Mouse (Mus musculus) forebrain, embryonic 14.5 days (tissue): ENCODE measurements around the gene Psors1c2. TPM values are rescaled to one million over a fixed set of nuclear protein-coding genes. Genes with fewer than 3 reads are reported as not detected.

Experiments used
- ATAC-seq: fragments of 200-750 bp; cut with Nextera tagmentation; 2 replicates; pipeline ENCODE4 v1.8.0; 2017; ENCODE audit warnings: mild to moderate bottlenecking, moderate library complexity
- DNase-seq: peaks from one replicate; pipeline ENCODE4 v3.0.0-alpha.2; 2015; ENCODE audit warnings: low spot score
- H3K27ac ChIP-seq: fragments of 300-500 bp; sonication (generic); 2 replicates; pipeline ENCODE4 v1.5.1; 2014; ENCODE audit warnings: low read depth, mild to moderate bottlenecking, control low read depth, low read length, moderate library complexity
- H3K27me3 ChIP-seq: fragments of 300-500 bp; sonication (generic); replicated peaks from 2 replicates; pipeline ENCODE4 v1.6.1; 2014; ENCODE audit warnings: low read length, control low read depth, mixed read lengths; ENCODE audit not compliant: control insufficient read depth, insufficient read depth
- H3K36me3 ChIP-seq: fragments of 300-500 bp; sonication (generic); 2 replicates; pipeline ENCODE4 v1.6.1; 2014; ENCODE audit warnings: low read length, control low read depth; ENCODE audit not compliant: control insufficient read depth, insufficient read depth
- H3K4me1 ChIP-seq: fragments of 300-500 bp; sonication (generic); 2 replicates; pipeline ENCODE4 v1.6.1; 2014; ENCODE audit warnings: antibody characterized with exemption, low read length, control low read depth; ENCODE audit not compliant: control insufficient read depth, insufficient read depth
- H3K4me2 ChIP-seq: fragments of 300-500 bp; sonication (generic); 2 replicates; pipeline ENCODE4 v1.6.1; 2014; ENCODE audit warnings: mild to moderate bottlenecking, control low read depth, low read length
- H3K4me3 ChIP-seq: fragments of 300-500 bp; sonication (generic); 2 replicates; pipeline ENCODE4 v1.5.1; 2014; ENCODE audit warnings: low read depth, low read length, control low read depth
- H3K9ac ChIP-seq: fragments of 300-500 bp; sonication (generic); 2 replicates; pipeline ENCODE4 v1.6.1; 2014; ENCODE audit warnings: mild to moderate bottlenecking, low read length, control low read depth, moderate library complexity
- H3K9me3 ChIP-seq: fragments of 300-500 bp; sonication (generic); replicated peaks from 2 replicates; pipeline ENCODE4 v1.6.1; 2016; ENCODE audit warnings: low read length, control low read depth, mixed read lengths; ENCODE audit not compliant: control insufficient read depth
- WGBS: fragments of 180-500 bp; shearing (Covaris S2); extraction: QIAGEN DNeasy Blood & Tissue Kit; methylation state at CpG from one replicate; pipeline ENCODE4 v1.1.7; 2014; 5-methylcytosine and 5-hydroxymethylcytosine counted together
- polyA plus RNA-seq: library from polyadenylated mRNA; unstranded; fragments of >200 nt; fragmentation: Nextera tagmentation; extraction: Ambion mirVana; gene quantifications from 2 replicates; pipeline ENCODE4 v1.2.1, GENCODE M21; 2014

Psors1c2 gene
- 0.28 and 0.36 TPM in 2 replicates for polyA plus RNA-seq

- Histone ChIP-seq H3K36me3 (peaks cover 17% of the 10 kb centered on the region), H3K4me3 (no peak within 1 kb of the TSS), H3K9ac (no peak within 1 kb of the TSS), H3K27ac (no peak within 1 kb of the TSS), H3K4me2 (no peak within 1 kb of the TSS), H3K9me3 (no peaks in the 10 kb centered on the region), H3K27me3 (no peaks in the 10 kb centered on the region), H3K4me1 (no peaks in the 10 kb centered on the region)
- 53% methylated on average over 7 of the region's 7 CpGs for WGBS
- no peak for DNase-seq
- no peak for ATAC-seq
These were observed at the start of gene Psors1c2 for GRCm38 (mm10) chr17:35532901-35533300. Gene Psors1c2, plus strand, starts transcription at chr17:35533201.

- Histone ChIP-seq H3K36me3 (no peaks in the 10 kb centered on the region), H3K9ac (no peak overlapping the region), H3K4me3 (no peak overlapping the region), H3K9me3 (no peaks in the 10 kb centered on the region), H3K4me2 (no peak overlapping the region), H3K4me1 (no peaks in the 10 kb centered on the region), H3K27ac (no peak overlapping the region), H3K27me3 (no peaks in the 10 kb centered on the region)
- WGBS: 2% methylated on average over 9 of the region's 9 CpGs
- no peak for ATAC-seq
- DNase-seq: peak; percentile 67
These were observed 48.9 kb upstream of the Psors1c2 start for GRCm38 (mm10) chr17:35484066-35484465.

- H3K4me3 ChIP-seq: no peak overlapping the region
- 36% methylated on average over 4 of the region's 4 CpGs for WGBS
- H3K4me2 ChIP-seq: no peak overlapping the region
- ATAC-seq (no peak), DNase-seq (no peak)
- no peak overlapping the region for H3K27ac ChIP-seq
- no peaks in the 10 kb centered on the region for H3K27me3 ChIP-seq
- H3K9me3 ChIP-seq: no peaks in the 10 kb centered on the region
- H3K9ac ChIP-seq: no peak overlapping the region
- H3K36me3 ChIP-seq: no peaks in the 10 kb centered on the region
- H3K4me1 ChIP-seq: no peaks in the 10 kb centered on the region
These were observed 47.3 kb upstream of the Psors1c2 start for GRCm38 (mm10) chr17:35485702-35486101.

GRCm38 (mm10) chr17:35486726-35487125 is 46.3 kb upstream of the Psors1c2 start:
- ATAC-seq (no peak), DNase-seq (no peak)
- no peak overlapping the region for H3K4me2 ChIP-seq
- 74% methylated on average over 10 of the region's 10 CpGs for WGBS
- no peak overlapping the region for H3K4me3 ChIP-seq
- no peak overlapping the region for H3K27ac ChIP-seq
- no peaks in the 10 kb centered on the region for H3K4me1 ChIP-seq
- no peaks in the 10 kb centered on the region for H3K27me3 ChIP-seq
- no peaks in the 10 kb centered on the region for H3K9me3 ChIP-seq
- H3K36me3 ChIP-seq: no peaks in the 10 kb centered on the region
- H3K9ac ChIP-seq: no peak overlapping the region

GRCm38 (mm10) chr17:35488041-35488440 is 45.0 kb upstream of the Psors1c2 start:
- Histone ChIP-seq H3K4me2 (no peak overlapping the region), H3K4me3 (no peak overlapping the region), H3K27ac (no peak overlapping the region), H3K4me1 (no peaks in the 10 kb centered on the region), H3K36me3 (no peaks in the 10 kb centered on the region), H3K9me3 (no peaks in the 10 kb centered on the region), H3K27me3 (no peaks in the 10 kb centered on the region), H3K9ac (no peak overlapping the region)
- 93% methylated on average over 2 of the region's 2 CpGs for WGBS
- DNase-seq (no peak), ATAC-seq (no peak)

- DNase-seq (no peak), ATAC-seq (no peak)
- Histone ChIP-seq H3K4me3 (no peak overlapping the region), H3K36me3 (no peaks in the 10 kb centered on the region), H3K27me3 (no peaks in the 10 kb centered on the region), H3K4me2 (no peak overlapping the region), H3K27ac (no peak overlapping the region), H3K9me3 (no peaks in the 10 kb centered on the region), H3K9ac (no peak overlapping the region), H3K4me1 (no peaks in the 10 kb centered on the region)
- WGBS: 27% methylated on average over 5 of the region's 5 CpGs
These were observed 42.7 kb upstream of the Psors1c2 start for GRCm38 (mm10) chr17:35490320-35490719.

GRCm38 (mm10) chr17:35497124-35497523 is 35.9 kb upstream of the Psors1c2 start:
- DNase-seq (no peak), ATAC-seq (no peak)
- Histone ChIP-seq H3K9ac (no peak overlapping the region), H3K36me3 (no peaks in the 10 kb centered on the region), H3K27ac (no peak overlapping the region), H3K27me3 (no peaks in the 10 kb centered on the region), H3K4me2 (no peak overlapping the region), H3K4me3 (no peak overlapping the region), H3K4me1 (no peaks in the 10 kb centered on the region), H3K9me3 (no peaks in the 10 kb centered on the region)
- 95% methylated on average over 7 of the region's 7 CpGs for WGBS

GRCm38 (mm10) chr17:35502226-35502625 is 30.8 kb upstream of the Psors1c2 start:
- H3K27ac ChIP-seq: no peak overlapping the region
- H3K4me3 ChIP-seq: no peak overlapping the region
- no peaks in the 10 kb centered on the region for H3K36me3 ChIP-seq
- no peaks in the 10 kb centered on the region for H3K9me3 ChIP-seq
- peaks cover 18% of the 10 kb centered on the region for H3K27me3 ChIP-seq
- 4% methylated on average over 5 of the region's 6 CpGs for WGBS
- ATAC-seq (no peak), DNase-seq (no peak)
- no peak overlapping the region for H3K9ac ChIP-seq
- H3K4me2 ChIP-seq: no peak overlapping the region
- H3K4me1 ChIP-seq: no peaks in the 10 kb centered on the region

GRCm38 (mm10) chr17:35502762-35503161 is 30.2 kb upstream of the Psors1c2 start:
- H3K4me2 ChIP-seq: no peak overlapping the region
- no peak for DNase-seq
- ATAC-seq: no peak
- no peaks in the 10 kb centered on the region for H3K4me1 ChIP-seq
- 41% methylated on average over 5 of the region's 5 CpGs for WGBS
- H3K9me3 ChIP-seq: no peaks in the 10 kb centered on the region
- H3K36me3 ChIP-seq: no peaks in the 10 kb centered on the region
- H3K4me3 ChIP-seq: no peak overlapping the region
- no peak overlapping the region for H3K9ac ChIP-seq
- peaks cover 18% of the 10 kb centered on the region for H3K27me3 ChIP-seq
- H3K27ac ChIP-seq: no peak overlapping the region
